Mouse (Mus musculus): Measurements from ENCODE around the gene Gnat2. TPM values are rescaled to one million over a fixed set of nuclear protein-coding genes. Genes with fewer than 3 reads are reported as not detected.

The Gnat2 gene
- polyA plus RNA-seq (2012; fragmentation: generic; extraction: Trizol): 0.90 TPM

GRCm38 (mm10) chr3:108092536-108093115 is at the start of gene Gnat2:
TSS of gene Gnat2 (plus strand) at chr3:108092789.
- TF ChIP-seq TCF12 (IDR thresholded peaks at IDR 0.05; ENCODE audit: insufficient read depth, poor library complexity, severe bottlenecking): no peak
- no peak for TF ChIP-seq POLR2A (IDR thresholded peaks at IDR 0.05; ENCODE audit: insufficient read length, low read depth)
- no peak for TF ChIP-seq REST (IDR thresholded peaks at IDR 0.05; ENCODE audit: insufficient read depth, insufficient read length)
- no peak for TF ChIP-seq SRF (IDR thresholded peaks at IDR 0.05; ENCODE audit: control insufficient read depth, insufficient read length, low read depth)
- TF ChIP-seq CEBPB (IDR thresholded peaks at IDR 0.05; ENCODE audit: insufficient read depth, poor library complexity, severe bottlenecking): no peak
- no peak for TF ChIP-seq POLR2AphosphoS2 (IDR thresholded peaks at IDR 0.05; ENCODE audit: insufficient read length, low read depth)
- no peak for TF ChIP-seq USF1 (IDR thresholded peaks at IDR 0.05; ENCODE audit: low read depth)
- TF ChIP-seq TCF3 (IDR thresholded peaks at IDR 0.05; ENCODE audit: insufficient read length, low read depth): no peak
- TF ChIP-seq MAX (IDR thresholded peaks at IDR 0.05; ENCODE audit: low read depth): no peak
- no peak for TF ChIP-seq E2F4 (IDR thresholded peaks at IDR 0.05; ENCODE audit: insufficient read depth)
- TF ChIP-seq MYOG (IDR thresholded peaks at IDR 0.05; ENCODE audit: control insufficient read depth in 1 of 3, insufficient read depth in 1 of 3, insufficient read length in 2 of 3, low read depth in 2 of 3): no peak
- TF ChIP-seq MYOD1 (IDR thresholded peaks at IDR 0.05; ENCODE audit: control insufficient read depth in 1 of 3, insufficient read length in 2 of 3, low read depth in 2 of 3): no peak
- Histone ChIP-seq H3K4me3 (no peak within 1 kb of the TSS), H3K27me3 (ENCODE audit: control insufficient read depth, insufficient read depth, insufficient read length) (no peaks in the 10 kb centered on the region), H3K79me2 (ENCODE audit: control insufficient read depth, insufficient read depth) (no peaks in the 10 kb centered on the region), H3K4me2 (ENCODE audit: low read depth) (no peak within 1 kb of the TSS), H3K36me3 (ENCODE audit: control insufficient read depth, insufficient read depth) (no peaks in the 10 kb centered on the region), H3ac (ENCODE audit: control insufficient read depth, insufficient read length) (no peak within 1 kb of the TSS)

GRCm38 (mm10) chr3:108044394-108045140 is 48.0 kb upstream of the Gnat2 start, which contains the start of gene Gstm4:
TSS of gene Gstm4 (minus strand) at chr3:108044894.
- TF ChIP-seq POLR2A (IDR thresholded peaks at IDR 0.05; ENCODE audit: insufficient read length, low read depth) (peak; percentile 20), TCF3 (IDR thresholded peaks at IDR 0.05; ENCODE audit: insufficient read length, low read depth) (no peak)
- Histone ChIP-seq H3K27me3 (ENCODE audit: control insufficient read depth, insufficient read depth, insufficient read length) (peaks cover 39% of the 10 kb centered on the region), H3K4me2 (ENCODE audit: low read depth) (peak within 1 kb of the TSS; percentile 43), H3K4me3 (no peak within 1 kb of the TSS), H3K36me3 (ENCODE audit: control insufficient read depth, insufficient read depth) (no peaks in the 10 kb centered on the region), H3ac (ENCODE audit: control insufficient read depth, insufficient read length) (no peak within 1 kb of the TSS), H3K79me2 (ENCODE audit: control insufficient read depth, insufficient read depth) (no peaks in the 10 kb centered on the region)

- no peak overlapping the region for H3K4me2 ChIP-seq (ENCODE audit: low read depth)
- no peak for TF ChIP-seq POLR2AphosphoS2 (IDR thresholded peaks at IDR 0.05; ENCODE audit: insufficient read length, low read depth)
- TF ChIP-seq MYOD1 (IDR thresholded peaks at IDR 0.05; ENCODE audit: control insufficient read depth in 1 of 3, insufficient read length in 2 of 3, low read depth in 2 of 3): no peak
- no peak for TF ChIP-seq SRF (IDR thresholded peaks at IDR 0.05; ENCODE audit: control insufficient read depth, insufficient read length, low read depth)
- TF ChIP-seq USF1 (IDR thresholded peaks at IDR 0.05; ENCODE audit: low read depth): no peak
- TF ChIP-seq E2F4 (IDR thresholded peaks at IDR 0.05; ENCODE audit: insufficient read depth): no peak
- no peak for TF ChIP-seq REST (IDR thresholded peaks at IDR 0.05; ENCODE audit: insufficient read depth, insufficient read length)
- no peaks in the 10 kb centered on the region for H3K36me3 ChIP-seq (ENCODE audit: control insufficient read depth, insufficient read depth)
These were observed 45.5 kb upstream of the Gnat2 start for GRCm38 (mm10) chr3:108046944-108047655.

GRCm38 (mm10) chr3:108048306-108048705 is 44.3 kb upstream of the Gnat2 start:
- Histone ChIP-seq H3K79me2 (ENCODE audit: control insufficient read depth, insufficient read depth) (no peaks in the 10 kb centered on the region), H3K4me3 (no peak overlapping the region), H3ac (ENCODE audit: control insufficient read depth, insufficient read length) (no peak overlapping the region), H3K36me3 (ENCODE audit: control insufficient read depth, insufficient read depth) (no peaks in the 10 kb centered on the region), H3K4me2 (ENCODE audit: low read depth) (no peak overlapping the region), H3K27me3 (ENCODE audit: control insufficient read depth, insufficient read depth, insufficient read length) (peaks cover 10% of the 10 kb centered on the region)
- TF ChIP-seq POLR2A (IDR thresholded peaks at IDR 0.05; ENCODE audit: insufficient read length, low read depth) (no peak), USF1 (IDR thresholded peaks at IDR 0.05; ENCODE audit: low read depth) (no peak), MYOD1 (IDR thresholded peaks at IDR 0.05; ENCODE audit: control insufficient read depth in 1 of 3, insufficient read length in 2 of 3, low read depth in 2 of 3) (no peak), TCF3 (IDR thresholded peaks at IDR 0.05; ENCODE audit: insufficient read length, low read depth) (no peak), MYOG (IDR thresholded peaks at IDR 0.05; ENCODE audit: control insufficient read depth in 1 of 3, insufficient read depth in 1 of 3, insufficient read length in 2 of 3, low read depth in 2 of 3) (no peak), TCF12 (IDR thresholded peaks at IDR 0.05; ENCODE audit: insufficient read depth, poor library complexity, severe bottlenecking) (no peak), E2F4 (IDR thresholded peaks at IDR 0.05; ENCODE audit: insufficient read depth) (no peak), SRF (IDR thresholded peaks at IDR 0.05; ENCODE audit: control insufficient read depth, insufficient read length, low read depth) (no peak), MAX (IDR thresholded peaks at IDR 0.05; ENCODE audit: low read depth) (no peak), REST (IDR thresholded peaks at IDR 0.05; ENCODE audit: insufficient read depth, insufficient read length) (no peak), CEBPB (IDR thresholded peaks at IDR 0.05; ENCODE audit: insufficient read depth, poor library complexity, severe bottlenecking) (no peak), POLR2AphosphoS2 (IDR thresholded peaks at IDR 0.05; ENCODE audit: insufficient read length, low read depth) (no peak)

More at GRCm38 (mm10) chr3:108046944-108047655, 45.5 kb upstream of the Gnat2 start:
- Histone ChIP-seq H3ac (ENCODE audit: control insufficient read depth, insufficient read length) (no peak overlapping the region), H3K27me3 (ENCODE audit: control insufficient read depth, insufficient read depth, insufficient read length) (peaks cover 15% of the 10 kb centered on the region), H3K79me2 (ENCODE audit: control insufficient read depth, insufficient read depth) (no peaks in the 10 kb centered on the region), H3K4me3 (no peak overlapping the region)

Data from myocyte (in vitro differentiated cells).